Mouse (Mus musculus) thymus, postnatal 4 days (tissue): ENCODE measurements around the gene Rbm38.

Source experiments
- DNase-seq: peaks from one replicate; pipeline ENCODE4 v3.0.0; 2021

The Rbm38 gene

GRCm38 (mm10) chr2:173017940-173018339 lies 2.4 kb upstream of the Rbm38 start:
- peak; percentile 56 for DNase-seq

- DNase-seq = peak; percentile 26
These were observed 1.7 kb upstream of the Rbm38 start for GRCm38 (mm10) chr2:173018618-173019017.

- DNase-seq = peak; percentile 64
These were observed 976 bp upstream of the Rbm38 start for GRCm38 (mm10) chr2:173019322-173019721.

- peak; percentile 98 for DNase-seq
These were observed 508 bp upstream of the Rbm38 start for GRCm38 (mm10) chr2:173019790-173020189.

GRCm38 (mm10) chr2:173021633-173022055 lies 1.3 kb downstream of the Rbm38 start:
- DNase-seq = peak; percentile 98

- DNase-seq = peak; percentile 82
These were observed 1.9 kb downstream of the Rbm38 start for GRCm38 (mm10) chr2:173022056-173022681.

- DNase-seq = no peak
These were observed 2.5 kb downstream of the Rbm38 start for GRCm38 (mm10) chr2:173022813-173023212.

GRCm38 (mm10) chr2:173023371-173023851 lies 3.1 kb downstream of the Rbm38 start:
- DNase-seq = peak; percentile 49

GRCm38 (mm10) chr2:173023966-173024365 lies 3.7 kb downstream of the Rbm38 start:
- DNase-seq = peak; percentile 24

- DNase-seq = peak; percentile 35
These were observed 4.1 kb downstream of the Rbm38 start for GRCm38 (mm10) chr2:173024392-173024791.

- peak; percentile 36 for DNase-seq
These were observed 4.6 kb downstream of the Rbm38 start for GRCm38 (mm10) chr2:173024938-173025337.

GRCm38 (mm10) chr2:173026286-173026685 lies 6.0 kb downstream of the Rbm38 start:
- DNase-seq = no peak

- peak; percentile 82 for DNase-seq
These were observed 6.4 kb downstream of the Rbm38 start for GRCm38 (mm10) chr2:173026688-173027131.

GRCm38 (mm10) chr2:173027169-173027823 lies 7.0 kb downstream of the Rbm38 start:
- DNase-seq = peak; percentile 71

- DNase-seq = peak; percentile 35
These were observed 7.7 kb downstream of the Rbm38 start for GRCm38 (mm10) chr2:173027824-173028495.

- DNase-seq = peak; percentile 26
These were observed 8.3 kb downstream of the Rbm38 start for GRCm38 (mm10) chr2:173028508-173029031.

GRCm38 (mm10) chr2:173030591-173031338 lies 10.5 kb downstream of the Rbm38 start:
- peak; percentile 23 for DNase-seq

- DNase-seq = peak; percentile 66
These were observed 13.2 kb downstream of the Rbm38 start for GRCm38 (mm10) chr2:173033531-173033930.

- DNase-seq = no peak
These were observed 14.7 kb downstream of the Rbm38 start for GRCm38 (mm10) chr2:173034998-173035397.

- DNase-seq = no peak
These were observed 15.4 kb downstream of the Rbm38 start for GRCm38 (mm10) chr2:173035653-173036052.

- no peak for DNase-seq
These were observed 15.8 kb downstream of the Rbm38 start for GRCm38 (mm10) chr2:173036055-173036454.

- no peak for DNase-seq
These were observed 16.3 kb downstream of the Rbm38 start for GRCm38 (mm10) chr2:173036611-173037010.

- DNase-seq = no peak
These were observed 17.0 kb downstream of the Rbm38 start for GRCm38 (mm10) chr2:173037347-173037746.
